Comparison of ENCODE assay signal across 8 mouse cellular contexts in the genomic region with DNA sequence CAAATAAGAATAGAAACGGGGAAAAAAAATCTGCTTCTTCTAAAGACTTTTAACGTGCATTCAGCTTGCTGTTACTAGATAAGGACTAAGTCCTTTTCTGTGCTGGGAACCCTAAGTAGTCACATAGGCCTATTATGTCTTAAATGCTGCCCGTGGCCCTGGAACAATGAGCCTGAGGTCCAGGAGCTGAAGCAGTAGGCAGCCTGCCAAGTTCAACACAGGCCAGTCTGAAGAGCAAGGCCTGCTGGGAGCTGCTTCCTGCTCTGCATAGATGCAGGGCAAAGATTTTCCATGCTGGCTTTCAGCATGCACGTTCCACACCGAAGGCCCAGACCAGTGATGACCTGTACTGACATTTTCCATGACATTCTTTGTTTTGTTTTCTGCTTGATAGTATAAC.
DNase-seq lines count a peak whose midpoint lies in the region; ATAC-seq and TF ChIP-seq lines count a peak whose summit lies in the region.

No protein-coding gene starts in this region.

- H3K36me3 ChIP-seq in embryonic facial prominence, embryonic 13.5 days = no peaks in the 10 kb centered on the region
- no peaks in the 10 kb centered on the region for H3K36me3 ChIP-seq in intestine, postnatal 0 days (ENCODE audit: control insufficient read depth, insufficient read depth)
- no peaks in the 10 kb centered on the region for H3K36me3 ChIP-seq in midbrain, embryonic 11.5 days (ENCODE audit: control insufficient read depth, insufficient read depth, low read length)
- no peaks in the 10 kb centered on the region for H3K36me3 ChIP-seq in stomach, embryonic 15.5 days

- no peak overlapping the region for H3K4me3 ChIP-seq in embryonic facial prominence, embryonic 13.5 days
- H3K4me3 ChIP-seq in intestine, postnatal 0 days (ENCODE audit: low read depth, low read length) = no peak overlapping the region
- H3K4me3 ChIP-seq in midbrain, embryonic 11.5 days (ENCODE audit: low read depth, low read length) = no peak overlapping the region
- no peak overlapping the region for H3K4me3 ChIP-seq in stomach, embryonic 15.5 days (replicated peaks)

- peaks cover 12% of the 10 kb centered on the region; the same call in 1 of the 2 replicates for H3K4me1 ChIP-seq in embryonic facial prominence, embryonic 13.5 days
- H3K4me1 ChIP-seq in intestine, postnatal 0 days (replicated peaks; ENCODE audit: control insufficient read depth, insufficient read depth, low read length) = no peaks in the 10 kb centered on the region
- H3K4me1 ChIP-seq in midbrain, embryonic 11.5 days (ENCODE audit: control insufficient read depth, insufficient read depth, low read length) = peaks cover 9% of the 10 kb centered on the region
- H3K4me1 ChIP-seq in stomach, embryonic 15.5 days = peaks cover 16% of the 10 kb centered on the region

- intact Hi-C loops in left cerebral cortex, postnatal 25 days (cut with DNase I) = no loop called here

- 34% methylated on average over 5 of the region's 5 CpGs for WGBS in embryonic facial prominence, embryonic 13.5 days
- 31% methylated on average over 5 of the region's 5 CpGs for WGBS in intestine, postnatal 0 days
- 20% methylated on average over 5 of the region's 5 CpGs for WGBS in midbrain, embryonic 11.5 days
- WGBS in stomach, embryonic 15.5 days = 18% methylated on average over 5 of the region's 5 CpGs

- H3K27ac ChIP-seq in embryonic facial prominence, embryonic 13.5 days = peak overlapping the region; percentile 39; the same call in 1 of the 2 replicates
- H3K27ac ChIP-seq in intestine, postnatal 0 days (ENCODE audit: low read depth, low read length) = no peak overlapping the region
- peak overlapping the region; percentile 45; the same call in 1 of the 2 replicates for H3K27ac ChIP-seq in midbrain, embryonic 11.5 days (ENCODE audit: low read depth, low read length)
- H3K27ac ChIP-seq in stomach, embryonic 15.5 days = peak overlapping the region; percentile 55

- no peak overlapping the region for H3K9ac ChIP-seq in embryonic facial prominence, embryonic 13.5 days
- H3K9ac ChIP-seq in intestine, postnatal 0 days (ENCODE audit: low read depth, low read length) = no peak overlapping the region
- 0 out of 2 replicates have a peak overlapping the region, but pooled peaks have one; percentile 10 for H3K9ac ChIP-seq in midbrain, embryonic 11.5 days (ENCODE audit: low read length)
- no peak overlapping the region for H3K9ac ChIP-seq in stomach, embryonic 15.5 days

- peak; percentile 81 for DNase-seq in brain, adult 2 months (ENCODE audit: low read depth, low spot score)
- DNase-seq in heart, adult 18-20 months = peak; percentile 88 to 95
- DNase-seq in left cerebral cortex, postnatal 25 days (ENCODE audit: low spot score in 2 of 2) = peak; percentile 34 to 45
- DNase-seq in midbrain, embryonic 11.5 days (ENCODE audit: low spot score, missing footprints) = peak; percentile 90
- DNase-seq in natural killer cell, adult 2 months (ENCODE audit: low spot score in 2 of 2) = no peak

- TF ChIP-seq CTCF in intestine, postnatal 0 days (IDR thresholded peaks at IDR 0.05; ENCODE audit: low read depth) = no peak

- no peaks in the 10 kb centered on the region for H3K9me3 ChIP-seq in embryonic facial prominence, embryonic 13.5 days
- H3K9me3 ChIP-seq in intestine, postnatal 0 days (ENCODE audit: control insufficient read depth) = no peaks in the 10 kb centered on the region
- no peaks in the 10 kb centered on the region for H3K9me3 ChIP-seq in midbrain, embryonic 11.5 days (ENCODE audit: control insufficient read depth, low read length)
- no peaks in the 10 kb centered on the region for H3K9me3 ChIP-seq in stomach, embryonic 15.5 days

- H3K27me3 ChIP-seq in embryonic facial prominence, embryonic 13.5 days = no peaks in the 10 kb centered on the region
- H3K27me3 ChIP-seq in intestine, postnatal 0 days (replicated peaks; ENCODE audit: control insufficient read depth, insufficient read depth, low read length) = no peaks in the 10 kb centered on the region
- H3K27me3 ChIP-seq in midbrain, embryonic 11.5 days (ENCODE audit: control insufficient read depth, insufficient read depth, low read length) = no peaks in the 10 kb centered on the region
- H3K27me3 ChIP-seq in stomach, embryonic 15.5 days (replicated peaks) = no peaks in the 10 kb centered on the region

- no peak overlapping the region for H3K4me2 ChIP-seq in embryonic facial prominence, embryonic 13.5 days
- no peak overlapping the region for H3K4me2 ChIP-seq in intestine, postnatal 0 days (replicated peaks; ENCODE audit: low read depth)
- H3K4me2 ChIP-seq in midbrain, embryonic 11.5 days = no peak overlapping the region
- H3K4me2 ChIP-seq in stomach, embryonic 15.5 days = no peak overlapping the region

- no peak for ATAC-seq in embryonic facial prominence, embryonic 13.5 days (ENCODE audit: insufficient number of reproducible peaks, insufficient read depth, low FRiP score, low TSS enrichment, low read depth)
- ATAC-seq in intestine, postnatal 0 days = peak; percentile 25; the same call in 1 of the 2 replicates
- ATAC-seq in midbrain, embryonic 11.5 days (ENCODE audit: low FRiP score) = peak; percentile 83
- peak; percentile 92 for ATAC-seq in stomach, embryonic 15.5 days (ENCODE audit: insufficient read depth, low FRiP score, low read depth)

Comparison
In these comparisons a context has a peak if more than half of its experiments do, and no peak if none do; other contexts are left out.
1. DNase-seq: peak in brain, adult 2 months (single experiment), heart, adult 18-20 months (2 of 2), left cerebral cortex, postnatal 25 days (2 of 2) and midbrain, embryonic 11.5 days (single experiment); none in natural killer cell, adult 2 months (0 of 2).